Mouse (Mus musculus) ES-E14 (cell line): Measurements from ENCODE around the gene Plekhm2.

Source experiments
- CHD2 ChIP-seq: IDR thresholded peaks from 2 replicates; pipeline ENCODE4 v1.6.1; 2014; ENCODE audit warnings: mild to moderate bottlenecking, low read depth, low read length, inconsistent platforms
- HCFC1 ChIP-seq: IDR thresholded peaks from 2 replicates; pipeline ENCODE4 v1.6.1; 2012; ENCODE audit warnings: low read length, inconsistent platforms, borderline replicate concordance; ENCODE audit not compliant: insufficient read depth
- MAFK ChIP-seq: IDR thresholded peaks from 2 replicates; pipeline ENCODE4 v1.6.1; 2014; ENCODE audit warnings: mild to moderate bottlenecking, low read depth, low read length, inconsistent platforms; ENCODE audit not compliant: insufficient read depth
- ZC3H11A ChIP-seq: IDR thresholded peaks from 2 replicates; pipeline ENCODE4 v1.6.1; 2012; ENCODE audit warnings: low read depth, mild to moderate bottlenecking, inconsistent platforms, low read length, borderline replicate concordance
- ZNF384 ChIP-seq: IDR thresholded peaks from 2 replicates; pipeline ENCODE4 v1.6.1; 2012; ENCODE audit warnings: low read depth, low read length, inconsistent platforms

- no peak for TF ChIP-seq ZNF384
- TF ChIP-seq HCFC1, result no peak
- TF ChIP-seq MAFK, result no peak
- TF ChIP-seq CHD2, result no peak
- no peak for TF ChIP-seq ZC3H11A
Measured at GRCm38 (mm10) chr4:141680892-141681291, 16.2 kb upstream of the Plekhm2 start.
